Mouse (Mus musculus) lung, postnatal 0 days (tissue): ENCODE measurements at regions not wholly inside any gene's neighbourhood (a gene's known extent, or its start where the extent isn't known, plus 50 kb on each side); places are given as distances from the start of the nearest gene placed in this dataset.

ENCODE experiments used
- ATAC-seq: fragments of 200-750 bp; cut with Nextera tagmentation; 2 replicates; pipeline ENCODE4 v1.8.0; 2017; ENCODE audit warnings: moderate library complexity
- DNase-seq: peaks from one replicate; pipeline ENCODE4 v3.0.0-alpha.2; 2016; ENCODE audit warnings: low spot score
- H3K27ac ChIP-seq: fragments of 300-500 bp; sonication (generic); 2 replicates; pipeline ENCODE4 v1.5.1; 2014; ENCODE audit warnings: antibody characterized with exemption, mild to moderate bottlenecking, low read length, mixed read lengths
- H3K27me3 ChIP-seq: fragments of 300-500 bp; sonication (generic); replicated peaks from 2 replicates; pipeline ENCODE4 v1.6.1; 2014; ENCODE audit warnings: low read length, mixed read lengths; ENCODE audit not compliant: insufficient read depth
- H3K36me3 ChIP-seq: fragments of 300-500 bp; sonication (generic); 2 replicates; pipeline ENCODE4 v1.6.1; 2014; ENCODE audit warnings: low read length, mixed read lengths; ENCODE audit not compliant: insufficient read depth
- H3K4me1 ChIP-seq: fragments of 300-500 bp; sonication (generic); 2 replicates; pipeline ENCODE4 v1.6.1; 2014; ENCODE audit warnings: antibody characterized with exemption, low read depth, low read length, mixed read lengths; ENCODE audit not compliant: insufficient read depth
- H3K4me2 ChIP-seq: fragments of 300-500 bp; sonication (generic); replicated peaks from 2 replicates; pipeline ENCODE4 v1.6.1; 2014; ENCODE audit warnings: low read depth, mild to moderate bottlenecking, low read length, moderate library complexity, mixed read lengths
- H3K4me3 ChIP-seq: fragments of 300-500 bp; sonication (generic); 2 replicates; pipeline ENCODE4 v1.5.1; 2014; ENCODE audit warnings: low read depth, low read length
- H3K9ac ChIP-seq: fragments of 300-500 bp; sonication (generic); replicated peaks from 2 replicates; pipeline ENCODE4 v1.6.1; 2014; ENCODE audit warnings: low read depth, mild to moderate bottlenecking
- H3K9me3 ChIP-seq: fragments of 300-500 bp; sonication (generic); 2 replicates; pipeline ENCODE4 v1.6.1; 2016; ENCODE audit warnings: low read length, mixed read lengths
- CTCF ChIP-seq: IDR thresholded peaks from 2 replicates; pipeline ENCODE4 v1.5.1; 2016; ENCODE audit warnings: antibody characterized with exemption, mild to moderate bottlenecking
- EP300 ChIP-seq: IDR thresholded peaks from 2 replicates; pipeline ENCODE4 v1.6.1; 2016; ENCODE audit warnings: antibody characterized with exemption, mild to moderate bottlenecking, control low read depth
- WGBS: fragments of 180-500 bp; shearing (Covaris S2); extraction: QIAGEN DNeasy Blood & Tissue Kit; methylation state at CpG from one replicate; pipeline ENCODE4 v1.1.7; 2014; 5-methylcytosine and 5-hydroxymethylcytosine counted together

DNA sequence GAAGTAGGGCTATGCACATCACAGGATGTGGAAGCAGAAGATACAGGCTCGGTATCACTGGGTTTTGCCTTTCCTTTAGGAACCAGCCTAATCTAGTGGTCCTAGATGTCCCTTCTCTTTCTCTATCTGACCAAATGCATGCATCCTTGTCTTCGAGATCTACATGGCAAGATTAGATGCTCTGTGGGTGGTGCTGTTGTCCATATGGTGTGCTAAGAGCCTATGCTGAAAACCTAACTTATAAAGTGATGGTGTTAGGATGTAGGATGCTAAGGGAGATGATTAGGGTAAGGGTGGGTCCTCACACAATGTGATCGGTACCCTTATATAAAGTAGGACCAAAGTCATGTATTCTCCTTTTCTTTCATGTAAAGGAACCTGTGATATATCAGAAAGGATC lies 313.7 kb downstream of the Pdcd6ip start:
- H3K9ac ChIP-seq: no peak overlapping the region
- no peaks in the 10 kb centered on the region for H3K4me1 ChIP-seq
- WGBS: 75% methylated on average over 3 of the region's 3 CpGs
- H3K4me2 ChIP-seq: no peak overlapping the region
- H3K36me3 ChIP-seq: no peaks in the 10 kb centered on the region
- DNase-seq (no peak), ATAC-seq (no peak)
- TF ChIP-seq EP300: no peak
- TF ChIP-seq CTCF: no peak
- no peak overlapping the region for H3K27ac ChIP-seq
- no peaks in the 10 kb centered on the region for H3K27me3 ChIP-seq
- H3K9me3 ChIP-seq: no peaks in the 10 kb centered on the region
- no peak overlapping the region for H3K4me3 ChIP-seq

DNA sequence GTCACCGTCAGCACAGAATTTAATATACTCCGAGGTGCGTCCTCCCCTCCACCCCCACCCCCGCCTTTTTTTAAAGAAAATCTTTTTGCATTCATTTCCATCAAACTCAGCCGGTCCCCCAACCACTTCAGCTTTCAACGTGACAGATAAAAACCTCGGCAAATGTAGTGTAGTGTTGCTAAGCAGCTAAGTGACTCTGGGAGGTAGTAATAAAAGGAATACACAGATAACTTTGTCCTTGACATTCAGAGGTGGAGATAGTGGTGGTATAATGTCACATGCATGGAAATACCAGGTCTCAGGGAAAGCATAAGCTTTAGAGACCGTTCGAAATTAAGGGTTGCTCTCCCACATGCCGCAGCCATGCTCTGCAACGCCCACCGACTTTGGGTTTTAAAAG lies 320.7 kb downstream of the Pdcd6ip start:
- ATAC-seq: no peak
- H3K27ac ChIP-seq: no peak overlapping the region
- no peaks in the 10 kb centered on the region for H3K9me3 ChIP-seq
- 56% methylated on average over 12 of the region's 12 CpGs for WGBS
- DNase-seq: no peak
- TF ChIP-seq EP300 (no peak), CTCF (no peak)
- no peak overlapping the region for H3K4me3 ChIP-seq
- no peak overlapping the region for H3K9ac ChIP-seq
- H3K4me2 ChIP-seq: no peak overlapping the region
- H3K36me3 ChIP-seq: no peaks in the 10 kb centered on the region
- no peaks in the 10 kb centered on the region for H3K27me3 ChIP-seq
- no peaks in the 10 kb centered on the region for H3K4me1 ChIP-seq

GRCm38 (mm10) chr9:113381591-113382110 lies 326.4 kb downstream of the Pdcd6ip start:
- no peaks in the 10 kb centered on the region for H3K36me3 ChIP-seq
- no peaks in the 10 kb centered on the region for H3K27me3 ChIP-seq
- H3K4me3 ChIP-seq: no peak overlapping the region
- WGBS: 61% methylated on average over 13 of the region's 13 CpGs
- no peak overlapping the region for H3K4me2 ChIP-seq
- H3K27ac ChIP-seq: no peak overlapping the region
- no peak for ATAC-seq
- H3K9ac ChIP-seq: no peak overlapping the region
- H3K9me3 ChIP-seq: no peaks in the 10 kb centered on the region
- TF ChIP-seq CTCF (no peak), EP300 (no peak)
- DNase-seq: no peak
- no peaks in the 10 kb centered on the region for H3K4me1 ChIP-seq

DNA sequence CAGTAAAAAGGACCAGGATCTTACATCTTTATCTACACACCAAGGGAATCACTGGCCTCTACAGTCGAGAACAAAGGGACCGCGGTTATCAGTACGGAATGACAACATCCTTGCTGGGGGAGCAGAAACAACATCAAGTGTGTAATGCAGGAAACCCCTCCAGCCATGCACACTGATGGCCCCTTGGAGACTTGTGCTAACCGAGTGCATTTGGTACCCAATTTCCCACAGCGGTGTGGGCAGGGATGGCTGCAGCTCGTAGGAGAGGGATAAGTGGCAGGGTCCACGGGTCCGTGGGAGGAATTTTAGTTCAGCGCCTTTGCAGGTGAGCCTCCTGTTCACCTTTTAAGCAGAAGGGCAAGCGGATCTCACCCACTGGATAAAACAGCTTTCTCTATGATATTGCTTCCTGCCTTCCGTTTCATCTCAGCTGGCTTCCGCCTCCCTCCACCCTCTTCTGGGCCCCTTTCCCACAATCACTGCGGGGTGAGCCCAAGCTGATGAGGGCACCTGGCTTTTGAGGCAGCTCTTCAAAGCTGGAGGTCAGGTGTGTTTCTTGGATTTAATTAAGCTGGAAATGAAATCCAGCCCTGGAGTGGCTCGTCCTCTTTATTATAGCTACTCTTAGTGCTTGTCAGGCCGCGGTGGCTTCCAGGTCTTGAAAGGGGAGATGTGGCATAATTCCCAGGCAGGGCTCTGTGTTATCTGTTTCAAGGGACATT lies 327.5 kb downstream of the Pdcd6ip start:
- Histone ChIP-seq H3K4me3 (no peak overlapping the region), H3K36me3 (no peaks in the 10 kb centered on the region), H3K27ac (no peak overlapping the region), H3K27me3 (no peaks in the 10 kb centered on the region), H3K9ac (no peak overlapping the region), H3K9me3 (no peaks in the 10 kb centered on the region), H3K4me1 (no peaks in the 10 kb centered on the region), H3K4me2 (no peak overlapping the region)
- 50% methylated on average over 17 of the region's 17 CpGs for WGBS
- DNase-seq (no peak), ATAC-seq (no peak)
- TF ChIP-seq CTCF: no peak
- no peak for TF ChIP-seq EP300

GRCm38 (mm10) chr9:113378525-113378924 lies 329.5 kb downstream of the Pdcd6ip start:
- H3K27ac ChIP-seq: no peak overlapping the region
- H3K4me3 ChIP-seq: no peak overlapping the region
- no peak overlapping the region for H3K9ac ChIP-seq
- H3K9me3 ChIP-seq: no peaks in the 10 kb centered on the region
- H3K27me3 ChIP-seq: no peaks in the 10 kb centered on the region
- DNase-seq (no peak), ATAC-seq (no peak)
- WGBS: 72% methylated on average over 2 of the region's 2 CpGs
- no peaks in the 10 kb centered on the region for H3K36me3 ChIP-seq
- no peaks in the 10 kb centered on the region for H3K4me1 ChIP-seq
- no peak for TF ChIP-seq EP300
- no peak overlapping the region for H3K4me2 ChIP-seq

DNA sequence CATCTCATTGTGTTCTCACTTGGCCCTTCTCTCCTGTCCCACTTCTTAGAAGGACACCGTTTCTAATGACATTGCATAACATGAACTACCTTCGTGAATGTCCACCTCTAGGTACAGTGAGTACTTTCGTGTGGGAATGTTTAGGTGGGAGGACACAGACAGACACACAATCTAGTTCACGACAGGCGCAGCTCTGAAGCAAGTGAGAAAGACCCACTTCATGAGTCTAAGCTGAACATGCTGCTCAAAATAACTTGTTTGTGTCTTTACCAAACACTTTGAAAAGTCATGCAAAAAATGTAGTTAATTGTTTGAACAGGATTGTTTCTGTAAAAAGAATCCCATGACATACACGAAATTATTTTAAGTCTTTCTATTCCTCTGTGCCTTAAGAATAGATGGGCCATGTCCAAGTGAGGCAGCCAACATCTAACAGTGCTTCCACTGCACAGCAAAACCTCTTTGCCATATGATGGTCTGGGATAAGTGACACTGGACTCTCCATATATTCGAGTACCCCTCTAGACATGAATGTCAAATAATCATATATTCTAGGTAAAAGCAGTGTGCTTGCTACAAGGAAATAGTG lies 336.2 kb downstream of the Pdcd6ip start:
- no peaks in the 10 kb centered on the region for H3K4me1 ChIP-seq
- H3K27ac ChIP-seq: no peak overlapping the region
- H3K9me3 ChIP-seq: no peaks in the 10 kb centered on the region
- H3K36me3 ChIP-seq: no peaks in the 10 kb centered on the region
- no peak overlapping the region for H3K4me3 ChIP-seq
- no peak for DNase-seq
- H3K9ac ChIP-seq: no peak overlapping the region
- no peak overlapping the region for H3K4me2 ChIP-seq
- no peak for ATAC-seq
- 68% methylated on average over 7 of the region's 7 CpGs for WGBS
- TF ChIP-seq CTCF (no peak), EP300 (no peak)
- H3K27me3 ChIP-seq: no peaks in the 10 kb centered on the region
